Mouse (Mus musculus) kidney, embryonic 15.5 days (tissue): ENCODE data around the gene Dbn1. TPM values are rescaled to one million over a fixed set of nuclear protein-coding genes. Genes with fewer than 3 reads are reported as not detected.
A peak's percentile ranks its signal among the peaks of the same experiment; 100 is the strongest.

Experiments
- ATAC-seq: fragments of 200-750 bp; cut with Nextera tagmentation; replicated peaks from 2 replicates; pipeline ENCODE4 v1.8.0; 2017; ENCODE audit warnings: moderate TSS enrichment; ENCODE audit not compliant: low FRiP score
- H3K27ac ChIP-seq: fragments of 300-500 bp; sonication (generic); 2 replicates; pipeline ENCODE4 v1.5.1; 2015; ENCODE audit warnings: mild to moderate bottlenecking, inconsistent platforms
- H3K27me3 ChIP-seq: fragments of 300-500 bp; sonication (generic); 2 replicates; pipeline ENCODE4 v1.6.1; 2015; ENCODE audit warnings: inconsistent platforms
- H3K36me3 ChIP-seq: fragments of 300-500 bp; sonication (generic); 2 replicates; pipeline ENCODE4 v1.6.1; 2015; ENCODE audit warnings: inconsistent platforms
- H3K4me1 ChIP-seq: fragments of 300-500 bp; sonication (generic); 2 replicates; pipeline ENCODE4 v1.6.1; 2015; ENCODE audit warnings: inconsistent platforms
- H3K4me2 ChIP-seq: fragments of 300-500 bp; sonication (generic); 2 replicates; pipeline ENCODE4 v1.6.1; 2015; ENCODE audit warnings: moderate library complexity, mild to moderate bottlenecking, inconsistent platforms
- H3K4me3 ChIP-seq: fragments of 300-500 bp; sonication (generic); replicated peaks from 2 replicates; pipeline ENCODE4 v1.5.1; 2015; ENCODE audit warnings: mild to moderate bottlenecking, inconsistent platforms
- H3K9ac ChIP-seq: fragments of 300-500 bp; sonication (generic); 2 replicates; pipeline ENCODE4 v1.6.1; 2015; ENCODE audit warnings: mild to moderate bottlenecking, inconsistent platforms
- H3K9me3 ChIP-seq: fragments of 300-500 bp; sonication (generic); replicated peaks from 2 replicates; pipeline ENCODE4 v1.6.1; 2016; ENCODE audit warnings: inconsistent platforms
- WGBS: fragments of 180-500 bp; shearing (Covaris S2); methylation state at CpG from one replicate; pipeline ENCODE4 v1.1.7; 2015; ENCODE audit warnings: mixed read lengths; 5-methylcytosine and 5-hydroxymethylcytosine counted together
- polyA plus RNA-seq: library from polyadenylated mRNA; unstranded; fragments of >200 nt; fragmentation: Nextera tagmentation; extraction: Ambion mirVana; gene quantifications from 2 replicates; pipeline ENCODE4 v1.2.1, GENCODE M21; 2015

The Dbn1 gene
- polyA plus RNA-seq, 1 experiment from 2014 or later, result 193 TPM

DNA sequence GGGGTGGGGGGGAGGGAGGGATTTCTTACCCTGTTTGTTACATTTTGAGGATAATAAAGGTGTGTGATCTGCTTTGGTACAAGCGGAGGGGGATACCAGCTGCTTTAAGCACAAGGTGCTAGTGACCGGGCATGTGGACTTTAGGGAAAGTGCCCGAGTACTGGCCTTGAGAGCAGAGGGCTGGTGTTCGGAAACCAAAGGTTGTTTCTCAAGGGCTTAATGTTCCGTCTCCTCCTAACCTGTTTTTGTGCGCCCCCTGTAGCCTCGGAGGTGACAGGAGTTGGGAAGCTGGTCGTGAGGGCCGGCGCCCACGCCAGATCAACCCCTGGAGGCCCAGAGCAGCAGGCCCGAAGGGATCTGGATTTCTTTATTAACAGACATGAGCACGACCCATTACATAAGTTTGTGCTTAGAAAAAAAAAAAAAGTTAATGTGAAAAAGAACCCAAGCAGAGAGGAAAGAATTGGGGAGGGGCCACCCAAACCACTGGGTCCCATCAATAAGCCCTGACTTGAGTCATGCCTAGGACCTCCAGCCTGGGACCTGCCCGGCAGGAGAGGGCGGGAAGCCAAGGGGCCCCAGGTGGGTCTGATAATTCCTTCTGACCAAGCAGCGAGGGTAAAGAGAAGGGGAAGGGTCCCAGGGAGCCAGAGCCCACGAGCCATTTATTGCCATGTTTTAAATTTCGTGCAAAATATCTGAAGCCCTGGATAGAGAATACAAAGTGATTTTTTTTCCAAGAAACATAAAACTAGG is 14.7 kb downstream of the Dbn1 start:
- ATAC-seq, result no peak
- Histone ChIP-seq H3K27ac (peak overlapping the region; percentile 82), H3K9me3 (no peaks in the 10 kb centered on the region), H3K9ac (peak overlapping the region; percentile 57), H3K36me3 (peaks cover 45% of the 10 kb centered on the region), H3K4me3 (peak overlapping the region; percentile 67), H3K4me1 (peaks cover 46% of the 10 kb centered on the region), H3K4me2 (peak overlapping the region; percentile 100), H3K27me3 (0 out of 2 replicates have a peak, but pooled peaks cover 8% of the 10 kb centered on the region)
- WGBS, result 21% methylated on average over 18 of the region's 18 CpGs

DNA sequence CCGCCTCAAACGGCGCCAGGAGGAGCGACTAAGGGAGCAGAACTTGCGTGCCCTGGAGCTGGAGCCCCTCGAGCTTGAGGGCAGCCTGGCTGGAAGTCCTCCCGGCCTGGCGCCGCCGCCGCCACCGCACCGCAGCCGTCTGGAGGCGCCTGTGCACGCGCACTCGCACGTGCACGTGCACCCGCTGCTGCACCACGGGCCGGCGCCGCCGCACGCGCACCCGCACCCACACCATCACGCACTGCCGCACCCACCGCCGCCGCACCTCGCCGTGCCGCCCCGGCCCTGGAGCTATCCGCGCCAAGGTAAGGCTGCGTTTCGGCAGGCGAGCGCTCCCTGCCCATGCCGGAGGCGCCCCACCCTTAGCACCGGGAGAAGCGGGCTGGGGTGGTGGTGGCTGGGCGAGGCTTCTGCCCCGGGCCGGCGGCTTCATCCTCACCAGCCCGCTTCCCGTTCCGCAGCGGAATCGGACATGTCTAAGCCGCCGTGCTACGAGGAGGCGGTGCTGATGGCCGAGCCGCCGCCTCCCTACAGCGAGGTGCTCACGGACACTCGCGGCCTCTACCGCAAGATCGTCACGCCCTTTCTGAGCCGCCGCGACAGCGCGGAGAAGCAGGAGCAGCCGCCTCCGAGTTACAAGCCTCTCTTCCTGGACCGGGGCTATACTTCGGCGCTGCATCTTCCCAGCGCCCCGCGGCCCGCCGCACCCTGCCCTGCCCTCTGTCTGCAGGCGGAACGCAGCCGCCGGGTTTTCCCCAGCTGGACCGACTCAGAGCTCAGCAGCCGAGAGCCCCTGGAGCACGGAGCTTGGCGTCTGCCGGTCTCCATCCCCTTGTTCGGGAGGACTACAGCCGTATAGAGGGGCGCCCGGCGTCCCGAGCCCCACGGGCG is 15.5 kb downstream of the Dbn1 start:
- Histone ChIP-seq H3K9me3 (no peaks in the 10 kb centered on the region), H3K27ac (peak overlapping the region; percentile 82), H3K9ac (peak overlapping the region; percentile 57), H3K27me3 (0 out of 2 replicates have a peak, but pooled peaks cover 8% of the 10 kb centered on the region), H3K4me3 (peak overlapping the region; percentile 67), H3K4me2 (peak overlapping the region; percentile 100), H3K4me1 (peaks cover 46% of the 10 kb centered on the region), H3K36me3 (peaks cover 38% of the 10 kb centered on the region)
- WGBS, result under 1% methylated on average over 97 of the region's 103 CpGs
- ATAC-seq, result peak; percentile 63

DNA sequence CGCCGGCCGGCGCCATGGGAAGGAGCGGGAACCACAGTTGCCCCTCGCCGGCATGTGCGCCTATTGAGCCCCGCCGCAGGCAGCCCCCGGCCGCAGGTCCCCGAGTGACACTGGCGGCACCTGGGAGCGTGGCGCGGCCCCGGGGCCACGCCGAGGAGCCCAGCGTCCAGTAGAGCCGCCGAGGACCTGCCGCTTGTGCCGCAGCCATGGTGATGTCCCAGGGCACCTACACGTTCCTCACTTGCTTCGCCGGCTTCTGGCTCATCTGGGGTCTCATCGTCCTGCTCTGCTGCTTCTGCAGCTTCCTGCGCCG is 16.1 kb downstream of the Dbn1 start:
- no peak; the same call in 1 of the 2 replicates for ATAC-seq

GRCm38 (mm10) chr13:55471156-55471818 is 16.6 kb downstream of the Dbn1 start:
- Histone ChIP-seq H3K4me1 (peaks cover 46% of the 10 kb centered on the region), H3K4me3 (peak overlapping the region; percentile 67), H3K27ac (peak overlapping the region; percentile 82; the same call in 1 of the 2 replicates), H3K9me3 (no peaks in the 10 kb centered on the region), H3K4me2 (peak overlapping the region; percentile 100), H3K36me3 (peaks cover 27% of the 10 kb centered on the region), H3K9ac (peak overlapping the region; percentile 57), H3K27me3 (0 out of 2 replicates have a peak, but pooled peaks cover 8% of the 10 kb centered on the region)
- peak; percentile 68 for ATAC-seq
- WGBS, result 2% methylated on average over 54 of the region's 54 CpGs

More for the DNA sequence above, 16.1 kb downstream of the Dbn1 start:
- WGBS, result under 1% methylated on average over 31 of the region's 31 CpGs
- Histone ChIP-seq H3K36me3 (peaks cover 32% of the 10 kb centered on the region), H3K9ac (peak overlapping the region; percentile 57), H3K4me2 (peak overlapping the region; percentile 100), H3K27ac (0 out of 2 replicates have a peak overlapping the region, but pooled peaks have one; percentile 82), H3K9me3 (no peaks in the 10 kb centered on the region), H3K4me3 (peak overlapping the region; percentile 67), H3K27me3 (0 out of 2 replicates have a peak, but pooled peaks cover 8% of the 10 kb centered on the region), H3K4me1 (peaks cover 46% of the 10 kb centered on the region)

- H3K4me2 ChIP-seq, result no peak overlapping the region
- ATAC-seq, result no peak
- 0 out of 2 replicates have a peak, but pooled peaks cover 8% of the 10 kb centered on the region for H3K27me3 ChIP-seq
- peaks cover 17% of the 10 kb centered on the region for H3K36me3 ChIP-seq
- 0 out of 2 replicates have a peak overlapping the region, but pooled peaks have one; percentile 57 for H3K9ac ChIP-seq
- H3K9me3 ChIP-seq, result no peaks in the 10 kb centered on the region
- 75% methylated on average over 9 of the region's 9 CpGs for WGBS
- no peak overlapping the region for H3K4me3 ChIP-seq
- H3K4me1 ChIP-seq, result peaks cover 46% of the 10 kb centered on the region
- H3K27ac ChIP-seq, result no peak overlapping the region
Measured at GRCm38 (mm10) chr13:55470372-55470771, 17.5 kb downstream of the Dbn1 start.

DNA sequence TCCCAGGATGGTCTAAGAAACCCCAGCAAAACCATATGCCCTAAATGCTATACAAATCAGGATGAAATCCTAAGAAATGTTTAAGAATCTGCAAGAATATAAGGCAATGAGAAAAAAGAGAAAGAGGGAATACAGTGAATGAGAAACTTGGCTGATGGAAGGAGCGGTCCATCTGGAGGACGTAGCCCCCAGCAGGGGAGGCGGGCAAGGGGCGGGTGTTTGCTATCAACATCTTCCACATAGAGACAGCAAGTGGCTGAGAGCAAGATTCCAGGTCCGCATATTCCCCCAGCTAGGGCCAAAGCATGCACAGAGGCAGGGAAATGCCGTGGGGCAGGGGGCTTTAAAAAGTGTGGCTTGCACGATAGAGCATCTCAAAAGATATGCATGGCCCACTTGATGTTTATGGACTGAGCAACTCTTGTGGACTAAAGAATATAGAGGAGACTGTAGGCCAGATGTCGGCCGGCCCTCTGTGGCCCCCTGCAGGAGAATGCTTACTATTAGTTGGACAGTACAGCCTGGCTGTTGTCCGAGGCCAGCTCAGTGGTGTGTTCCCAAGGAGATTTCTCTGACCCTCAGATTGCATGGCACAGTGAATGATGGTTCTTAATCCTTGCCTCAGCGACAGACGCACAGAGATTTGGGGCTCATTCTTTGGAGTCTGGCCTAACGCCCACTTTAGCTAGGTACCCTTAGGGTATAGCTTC is 18.9 kb downstream of the Dbn1 start:
- ATAC-seq, result no peak
- Histone ChIP-seq H3K4me2 (no peak overlapping the region), H3K9me3 (no peaks in the 10 kb centered on the region), H3K4me1 (peaks cover 47% of the 10 kb centered on the region), H3K27ac (no peak overlapping the region), H3K9ac (no peak overlapping the region), H3K4me3 (no peak overlapping the region), H3K27me3 (0 out of 2 replicates have a peak, but pooled peaks cover 8% of the 10 kb centered on the region), H3K36me3 (peaks cover 4% of the 10 kb centered on the region)
- WGBS, result 51% methylated on average over 13 of the region's 13 CpGs

DNA sequence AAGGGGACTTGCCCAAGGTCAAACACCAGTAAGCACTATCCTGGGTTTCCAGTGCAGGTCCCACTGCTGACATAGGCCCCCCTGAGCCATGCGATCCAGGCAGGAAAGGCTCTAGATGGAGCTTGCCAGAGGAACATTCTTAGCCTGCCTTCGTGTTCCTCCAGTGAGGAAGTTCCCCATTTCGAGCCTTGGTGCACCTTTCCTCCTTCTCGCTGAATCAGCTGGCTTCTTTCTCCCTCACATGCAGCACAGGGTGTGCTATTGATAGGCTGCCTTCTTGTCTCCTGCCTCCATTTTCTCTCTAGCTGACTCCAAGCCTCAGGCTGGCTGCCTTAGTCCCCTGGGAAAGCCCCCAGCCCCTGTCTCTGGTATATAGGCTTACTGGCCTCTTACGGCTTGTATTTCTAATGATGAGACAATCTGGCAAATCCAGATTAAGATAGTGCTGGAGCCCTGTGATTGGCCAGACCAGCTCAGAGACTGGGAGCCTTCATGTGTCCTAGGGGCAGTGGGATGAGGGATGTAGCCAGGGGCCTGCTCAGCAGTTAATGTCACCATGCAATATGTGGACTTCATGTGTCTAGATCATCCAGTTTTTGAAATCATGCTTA is 22.0 kb downstream of the Dbn1 start:
- peaks cover 30% of the 10 kb centered on the region for H3K4me1 ChIP-seq
- no peak overlapping the region for H3K27ac ChIP-seq
- H3K27me3 ChIP-seq, result 0 out of 2 replicates have a peak, but pooled peaks cover 8% of the 10 kb centered on the region
- H3K4me2 ChIP-seq, result no peak overlapping the region
- H3K9me3 ChIP-seq, result no peaks in the 10 kb centered on the region
- WGBS, result 82% methylated on average over 5 of the region's 5 CpGs
- no peak for ATAC-seq
- peaks cover 13% of the 10 kb centered on the region for H3K36me3 ChIP-seq
- H3K4me3 ChIP-seq, result no peak overlapping the region
- no peak overlapping the region for H3K9ac ChIP-seq

- peaks cover 23% of the 10 kb centered on the region for H3K4me1 ChIP-seq
- H3K9ac ChIP-seq, result peak overlapping the region; percentile 70; the same call in 1 of the 2 replicates
- peak overlapping the region; percentile 70 for H3K4me3 ChIP-seq
- H3K27ac ChIP-seq, result no peak overlapping the region
- peaks cover 20% of the 10 kb centered on the region for H3K36me3 ChIP-seq
- no peaks in the 10 kb centered on the region for H3K9me3 ChIP-seq
- H3K27me3 ChIP-seq, result 0 out of 2 replicates have a peak, but pooled peaks cover 3% of the 10 kb centered on the region
- peak overlapping the region; percentile 98 for H3K4me2 ChIP-seq
- ATAC-seq, result no peak
- 14% methylated on average over 3 of the region's 3 CpGs for WGBS
Measured at GRCm38 (mm10) chr13:55465184-55465583, 22.7 kb downstream of the Dbn1 start.

GRCm38 (mm10) chr13:55464027-55464884 is 23.7 kb downstream of the Dbn1 start, which contains the start of gene Prr7:
Gene Prr7 (plus strand): TSS chr13:55464267.
- H3K4me1 ChIP-seq, result peaks cover 23% of the 10 kb centered on the region
- H3K9me3 ChIP-seq, result no peaks in the 10 kb centered on the region
- H3K27ac ChIP-seq, result peak within 1 kb of the TSS; percentile 69
- under 1% methylated on average over 79 of the region's 84 CpGs for WGBS
- peaks cover 30% of the 10 kb centered on the region for H3K36me3 ChIP-seq
- ATAC-seq, result peak; percentile 68
- peak within 1 kb of the TSS; percentile 98 for H3K4me2 ChIP-seq
- H3K9ac ChIP-seq, result peak within 1 kb of the TSS; percentile 70
- no peaks in the 10 kb centered on the region for H3K27me3 ChIP-seq
- peak within 1 kb of the TSS; percentile 70 for H3K4me3 ChIP-seq

DNA sequence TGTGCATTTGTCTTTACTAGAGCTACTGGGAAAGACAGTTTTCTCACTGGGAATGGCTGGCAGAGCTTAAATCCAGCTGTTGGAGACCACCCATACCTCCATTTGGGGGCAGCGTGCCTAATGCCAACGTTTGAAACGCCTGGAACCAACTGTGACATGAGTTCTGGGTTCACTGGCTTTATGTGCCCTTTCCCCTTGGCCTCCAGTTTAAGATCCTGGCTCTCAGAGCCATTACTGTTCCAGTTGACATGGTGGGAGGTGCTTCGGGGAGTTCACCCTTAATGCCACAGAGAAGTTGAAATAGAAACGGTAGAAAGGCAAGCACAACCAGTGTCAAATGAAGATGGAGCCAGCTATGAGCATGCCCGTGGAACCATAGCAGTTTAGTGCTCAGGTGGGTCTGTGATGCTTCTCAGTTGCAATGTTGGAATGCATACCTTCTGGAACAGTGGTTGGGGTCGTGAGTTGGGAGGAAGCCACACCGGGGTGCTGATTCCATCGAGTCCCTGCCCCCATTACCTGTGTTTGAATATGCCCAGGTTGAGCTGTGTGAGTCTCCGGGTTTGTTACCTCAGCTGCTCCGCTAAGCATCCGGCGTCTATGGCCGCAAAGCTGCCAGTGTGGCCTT is 24.4 kb downstream of the Dbn1 start:
- Histone ChIP-seq H3K27me3 (no peaks in the 10 kb centered on the region), H3K36me3 (peaks cover 37% of the 10 kb centered on the region), H3K4me3 (peak overlapping the region; percentile 70), H3K9me3 (no peaks in the 10 kb centered on the region), H3K4me2 (peak overlapping the region; percentile 98), H3K9ac (peak overlapping the region; percentile 70), H3K27ac (peak overlapping the region; percentile 69; the same call in 1 of the 2 replicates), H3K4me1 (peaks cover 23% of the 10 kb centered on the region)
- no peak for ATAC-seq
- WGBS, result 6% methylated on average over 14 of the region's 14 CpGs
